Mouse (Mus musculus) kidney, embryonic 16.5 days (tissue): ENCODE measurements around the gene Acox2. TPM values are rescaled to one million over a fixed set of nuclear protein-coding genes. Genes with fewer than 3 reads are reported as not detected.
A peak's percentile ranks its signal among the peaks of the same experiment; 100 is the strongest.

ENCODE experiments used
- ATAC-seq: fragments of 200-750 bp; cut with Nextera tagmentation; 2 replicates; pipeline ENCODE4 v1.8.0; 2017; ENCODE audit warnings: moderate TSS enrichment; ENCODE audit not compliant: low FRiP score, low TSS enrichment
- H3K27ac ChIP-seq: fragments of 300-500 bp; sonication (generic); 2 replicates; pipeline ENCODE4 v1.5.1; 2014; ENCODE audit warnings: low read length
- H3K27me3 ChIP-seq: fragments of 300-500 bp; sonication (generic); 2 replicates; pipeline ENCODE4 v1.6.1; 2014; ENCODE audit warnings: low read length, control low read depth, mixed read lengths; ENCODE audit not compliant: insufficient read depth
- H3K36me3 ChIP-seq: fragments of 300-500 bp; sonication (generic); 2 replicates; pipeline ENCODE4 v1.6.1; 2014; ENCODE audit warnings: low read length, control low read depth, mixed read lengths; ENCODE audit not compliant: insufficient read depth
- H3K4me1 ChIP-seq: fragments of 300-500 bp; sonication (generic); 2 replicates; pipeline ENCODE4 v1.6.1; 2014; ENCODE audit warnings: low read length, control low read depth, mixed read lengths; ENCODE audit not compliant: insufficient read depth
- H3K4me2 ChIP-seq: fragments of 300-500 bp; sonication (generic); replicated peaks from 2 replicates; pipeline ENCODE4 v1.6.1; 2014; ENCODE audit warnings: low read depth, low read length
- H3K4me3 ChIP-seq: fragments of 300-500 bp; sonication (generic); 2 replicates; pipeline ENCODE4 v1.5.1; 2014; ENCODE audit warnings: mild to moderate bottlenecking, low read length
- H3K9ac ChIP-seq: fragments of 300-500 bp; sonication (generic); replicated peaks from 2 replicates; pipeline ENCODE4 v1.6.1; 2014; ENCODE audit warnings: low read length
- H3K9me3 ChIP-seq: fragments of 300-500 bp; sonication (generic); 2 replicates; pipeline ENCODE4 v1.6.1; 2016; ENCODE audit warnings: low read length, control low read depth
- WGBS: fragments of 180-500 bp; shearing (Covaris S2); extraction: QIAGEN DNeasy Blood & Tissue Kit; methylation state at CpG from one replicate; pipeline ENCODE4 v1.1.7; 2014; 5-methylcytosine and 5-hydroxymethylcytosine counted together
- polyA plus RNA-seq: library from polyadenylated mRNA; unstranded; fragments of >200 nt; fragmentation: Nextera tagmentation; extraction: Ambion mirVana; gene quantifications from 2 replicates; pipeline ENCODE4 v1.2.1, GENCODE M21; 2015

Gene Acox2
- polyA plus RNA-seq, 1 experiment from 2014 or later, result 2.0 TPM

DNA sequence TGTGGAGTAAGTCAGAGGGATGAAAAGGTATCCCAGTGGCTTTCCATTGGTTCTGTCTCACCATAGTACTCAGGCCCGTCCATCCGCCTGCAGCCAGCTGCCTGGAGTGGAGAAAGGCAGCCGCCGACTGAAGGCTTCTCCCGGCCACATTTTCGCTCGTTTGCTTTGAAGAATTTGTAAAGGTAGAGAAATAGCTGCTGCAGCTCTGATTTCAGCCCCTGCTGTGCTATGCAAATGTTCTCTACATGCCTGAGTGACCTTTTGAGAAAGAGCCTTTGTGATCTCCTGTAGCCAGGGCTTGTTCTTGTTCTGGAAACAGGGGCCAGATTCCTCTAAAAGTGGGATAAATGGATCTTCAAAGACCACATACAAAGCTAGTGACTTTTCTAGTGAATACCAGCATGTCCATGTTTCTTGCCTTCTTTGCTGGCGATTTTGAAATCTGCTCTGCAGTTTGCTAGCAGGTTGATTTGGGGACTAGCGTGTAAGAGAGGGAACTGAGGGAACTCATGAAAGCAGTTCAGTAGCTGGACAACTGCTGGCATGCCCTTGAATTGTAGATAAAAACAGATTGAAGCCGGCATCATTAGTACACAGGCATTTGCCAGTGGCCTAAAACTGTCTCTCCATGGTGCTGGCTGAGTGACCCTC lies 40.3 kb downstream of the Acox2 start:
- Histone ChIP-seq H3K4me2 (peak overlapping the region; percentile 24), H3K27me3 (no peaks in the 10 kb centered on the region), H3K27ac (peak overlapping the region; percentile 84), H3K4me1 (peaks cover 31% of the 10 kb centered on the region), H3K36me3 (peaks cover 11% of the 10 kb centered on the region), H3K4me3 (no peak overlapping the region), H3K9ac (no peak overlapping the region; the same call in none of the 2 replicates), H3K9me3 (no peaks in the 10 kb centered on the region)
- 27% methylated on average over 10 of the region's 10 CpGs for WGBS
- ATAC-seq, result no peak

- H3K27ac ChIP-seq, result peak overlapping the region; percentile 84
- no peak for ATAC-seq
- no peak overlapping the region for H3K4me3 ChIP-seq
- H3K9me3 ChIP-seq, result no peaks in the 10 kb centered on the region
- no peak overlapping the region; the same call in 1 of the 2 replicates for H3K9ac ChIP-seq
- peaks cover 8% of the 10 kb centered on the region for H3K36me3 ChIP-seq
- 54% methylated on average over 7 of the region's 7 CpGs for WGBS
- peaks cover 31% of the 10 kb centered on the region for H3K4me1 ChIP-seq
- H3K27me3 ChIP-seq, result no peaks in the 10 kb centered on the region
- peak overlapping the region; percentile 24 for H3K4me2 ChIP-seq
Observed at GRCm38 (mm10) chr14:8218238-8218637, 40.9 kb downstream of the Acox2 start.

GRCm38 (mm10) chr14:8216100-8216499 lies 43.1 kb downstream of the Acox2 start:
- no peak for ATAC-seq
- no peak overlapping the region for H3K9ac ChIP-seq

DNA sequence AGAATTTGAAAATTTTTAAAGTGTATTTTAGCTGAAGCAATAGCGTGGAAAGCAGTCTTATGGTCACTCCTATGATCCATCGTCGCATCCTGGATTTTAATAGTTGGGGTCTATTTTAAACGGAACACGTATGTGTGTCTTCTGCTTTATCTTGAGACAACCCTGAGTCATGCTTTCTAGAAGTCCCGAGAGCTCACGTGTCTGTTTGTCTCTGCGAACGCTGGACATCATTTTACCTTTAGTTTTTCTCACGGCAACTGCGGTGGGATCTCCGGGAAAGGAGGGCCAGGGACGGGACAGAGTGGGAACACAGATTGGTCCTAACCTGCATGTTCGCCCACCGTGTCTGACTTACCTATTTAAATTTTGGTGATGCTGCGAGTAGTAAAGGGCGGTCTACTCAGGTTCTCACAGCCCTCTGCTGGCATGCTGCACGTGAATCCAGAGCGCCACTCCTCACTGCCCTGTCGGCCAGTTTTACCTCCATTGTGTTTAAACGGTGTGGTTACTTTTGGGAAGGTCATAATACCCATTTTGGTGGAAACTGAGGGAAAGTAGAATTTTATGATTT lies 43.9 kb downstream of the Acox2 start:
- no peaks in the 10 kb centered on the region for H3K9me3 ChIP-seq
- H3K4me1 ChIP-seq, result peaks cover 31% of the 10 kb centered on the region
- peak overlapping the region; percentile 98; the same call in 1 of the 2 replicates for H3K9ac ChIP-seq
- peak overlapping the region; percentile 95 for H3K4me2 ChIP-seq
- no peaks in the 10 kb centered on the region for H3K36me3 ChIP-seq
- ATAC-seq, result no peak
- WGBS, result 19% methylated on average over 21 of the region's 21 CpGs
- no peaks in the 10 kb centered on the region for H3K27me3 ChIP-seq
- H3K4me3 ChIP-seq, result peak overlapping the region; percentile 60
- H3K27ac ChIP-seq, result no peak overlapping the region

More at GRCm38 (mm10) chr14:8216100-8216499, 43.1 kb downstream of the Acox2 start:
- H3K4me3 ChIP-seq, result peak overlapping the region; percentile 60
- peaks cover 31% of the 10 kb centered on the region for H3K4me1 ChIP-seq
- no peaks in the 10 kb centered on the region for H3K9me3 ChIP-seq
- H3K27me3 ChIP-seq, result no peaks in the 10 kb centered on the region
- H3K4me2 ChIP-seq, result peak overlapping the region; percentile 95; the same call in 1 of the 2 replicates
- H3K27ac ChIP-seq, result 0 out of 2 replicates have a peak overlapping the region, but pooled peaks have one; percentile 1
- H3K36me3 ChIP-seq, result no peaks in the 10 kb centered on the region
- WGBS, result 60% methylated on average over 5 of the region's 5 CpGs

- WGBS, result 3% methylated on average over 45 of the region's 63 CpGs
- peak overlapping the region; percentile 92 for H3K27ac ChIP-seq
- H3K27me3 ChIP-seq, result no peaks in the 10 kb centered on the region
- peak; percentile 83 for ATAC-seq
- H3K9ac ChIP-seq, result peak overlapping the region; percentile 98
- H3K4me2 ChIP-seq, result peak overlapping the region; percentile 95
- H3K36me3 ChIP-seq, result no peaks in the 10 kb centered on the region
- H3K4me3 ChIP-seq, result peak overlapping the region; percentile 60
- peaks cover 31% of the 10 kb centered on the region for H3K4me1 ChIP-seq
- no peaks in the 10 kb centered on the region for H3K9me3 ChIP-seq
Observed at GRCm38 (mm10) chr14:8214299-8215207, 44.6 kb downstream of the Acox2 start.

DNA sequence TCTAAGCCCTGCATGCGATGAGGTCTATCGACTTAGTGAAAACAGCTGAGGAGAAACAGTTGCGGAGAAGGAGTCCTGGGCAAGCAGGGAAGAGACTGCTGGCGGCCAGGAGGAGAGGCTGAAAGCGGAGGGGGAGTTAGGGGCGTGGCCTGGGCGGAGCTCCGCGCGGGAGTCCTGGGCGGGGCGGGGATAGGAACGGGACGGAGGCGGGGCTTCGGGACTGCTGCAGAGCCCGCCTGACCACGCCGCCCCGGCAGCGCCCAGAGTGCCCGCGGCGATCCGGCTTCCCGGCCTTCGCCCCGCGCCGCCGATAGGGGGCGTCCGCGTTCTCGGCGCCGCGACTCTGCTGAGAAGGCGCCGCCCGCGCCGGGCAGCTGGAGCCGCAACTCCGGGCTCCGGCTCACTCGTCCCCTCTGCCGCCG lies 45.3 kb downstream of the Acox2 start, which contains the start of gene Kctd6:
Gene Kctd6, plus strand, starts transcription at position 338 of the 422 bp plus-strand sequence.
- H3K4me1 ChIP-seq, result peaks cover 27% of the 10 kb centered on the region
- H3K4me2 ChIP-seq, result peak within 1 kb of the TSS; percentile 95
- under 1% methylated on average over 36 of the region's 49 CpGs for WGBS
- peak; percentile 97 for ATAC-seq
- H3K36me3 ChIP-seq, result no peaks in the 10 kb centered on the region
- H3K27me3 ChIP-seq, result no peaks in the 10 kb centered on the region
- H3K4me3 ChIP-seq, result peak within 1 kb of the TSS; percentile 60
- peak within 1 kb of the TSS; percentile 98 for H3K9ac ChIP-seq
- peak within 1 kb of the TSS; percentile 92 for H3K27ac ChIP-seq
- no peaks in the 10 kb centered on the region for H3K9me3 ChIP-seq

GRCm38 (mm10) chr14:8212996-8213395 lies 46.2 kb downstream of the Acox2 start:
- no peak for ATAC-seq
- Histone ChIP-seq H3K9me3 (no peaks in the 10 kb centered on the region), H3K4me2 (no peak overlapping the region), H3K36me3 (no peaks in the 10 kb centered on the region), H3K27me3 (no peaks in the 10 kb centered on the region), H3K9ac (no peak overlapping the region), H3K4me3 (no peak overlapping the region), H3K27ac (no peak overlapping the region), H3K4me1 (peaks cover 20% of the 10 kb centered on the region)
- 75% methylated on average over 2 of the region's 2 CpGs for WGBS

GRCm38 (mm10) chr14:8209896-8210295 lies 49.3 kb downstream of the Acox2 start:
- Histone ChIP-seq H3K4me3 (no peak overlapping the region), H3K4me2 (no peak overlapping the region), H3K9me3 (no peaks in the 10 kb centered on the region), H3K27me3 (no peaks in the 10 kb centered on the region), H3K36me3 (no peaks in the 10 kb centered on the region), H3K27ac (no peak overlapping the region), H3K4me1 (peaks cover 4% of the 10 kb centered on the region), H3K9ac (no peak overlapping the region)
- 94% methylated on average over 2 of the region's 2 CpGs for WGBS
- ATAC-seq, result no peak

DNA sequence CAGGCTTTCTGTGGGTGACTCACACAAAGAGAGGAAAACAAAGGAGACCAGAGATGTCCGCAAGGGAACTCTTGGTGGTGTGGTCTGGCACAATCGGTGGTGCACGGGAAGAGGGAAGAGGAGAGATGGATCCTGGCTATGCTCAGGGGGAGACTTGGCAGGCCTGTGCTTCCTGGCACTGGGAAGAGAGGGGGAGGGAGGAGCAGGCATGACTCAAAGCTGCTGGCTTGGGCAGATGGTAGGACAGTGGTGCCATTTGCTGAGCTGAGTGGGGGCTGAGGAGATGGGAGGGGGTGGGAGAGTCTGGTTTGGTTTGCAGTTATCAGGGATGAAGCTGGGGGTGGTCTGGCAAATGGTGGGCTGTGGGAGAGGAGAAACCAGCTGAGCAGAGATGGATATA lies 50.3 kb downstream of the Acox2 start:
- ATAC-seq, result no peak
- Histone ChIP-seq H3K9ac (no peak overlapping the region), H3K36me3 (no peaks in the 10 kb centered on the region), H3K4me2 (no peak overlapping the region), H3K27ac (no peak overlapping the region), H3K4me3 (no peak overlapping the region), H3K4me1 (no peaks in the 10 kb centered on the region; the same call in 1 of the 2 replicates), H3K27me3 (no peaks in the 10 kb centered on the region), H3K9me3 (no peaks in the 10 kb centered on the region)
- 85% methylated on average over 3 of the region's 3 CpGs for WGBS
